Mouse (Mus musculus): ENCODE measurements around the gene Txn2. TPM values are rescaled to one million over a fixed set of nuclear protein-coding genes. Genes with fewer than 3 reads are reported as not detected.

The Txn2 gene
- polyA plus RNA-seq (2016; fragmentation: Nextera tagmentation; extraction: Ambion mirVana): 239 and 249 TPM in 2 replicates

GRCm38 (mm10) chr15:77928673-77929331 is at the start of gene Txn2:
Gene Txn2, minus strand, starts transcription at chr15:77929006.
- WGBS (ENCODE audit: insufficient replicate concordance): under 1% methylated on average over 33 of the region's 34 CpGs
- Histone ChIP-seq H3K27me3 (replicated peaks) (no peaks in the 10 kb centered on the region), H3K36me3 (peaks cover 40% of the 10 kb centered on the region), H3K4me2 (peak within 1 kb of the TSS; percentile 88), H3K9ac (peak within 1 kb of the TSS; percentile 79), H3K9me3 (replicated peaks) (no peaks in the 10 kb centered on the region), H3K4me1 (peaks cover 65% of the 10 kb centered on the region), H3K4me3 (peak within 1 kb of the TSS; percentile 82), H3K27ac (peak within 1 kb of the TSS; percentile 86)
- peak; percentile 90 for ATAC-seq

- peak; percentile 51; the same call in 1 of the 2 replicates for ATAC-seq
- WGBS (ENCODE audit: insufficient replicate concordance): 43% methylated on average over 3 of the region's 3 CpGs
- H3K27me3 ChIP-seq (replicated peaks): peaks cover 28% of the 10 kb centered on the region
- H3K9ac ChIP-seq: no peak overlapping the region
- peak overlapping the region; percentile 61 for H3K27ac ChIP-seq
- H3K4me2 ChIP-seq: peak overlapping the region; percentile 36
- H3K36me3 ChIP-seq: no peaks in the 10 kb centered on the region
- H3K9me3 ChIP-seq (replicated peaks): no peaks in the 10 kb centered on the region
- peaks cover 56% of the 10 kb centered on the region for H3K4me1 ChIP-seq
- no peak overlapping the region for H3K4me3 ChIP-seq
Measured at GRCm38 (mm10) chr15:77977663-77978062, 48.9 kb upstream of the Txn2 start.

GRCm38 (mm10) chr15:77974165-77974841 is 45.5 kb upstream of the Txn2 start:
- Histone ChIP-seq H3K4me1 (peaks cover 76% of the 10 kb centered on the region), H3K27me3 (replicated peaks) (peaks cover 4% of the 10 kb centered on the region), H3K4me2 (peak overlapping the region; percentile 64), H3K4me3 (peak overlapping the region; percentile 17), H3K36me3 (no peaks in the 10 kb centered on the region; the same call in 1 of the 2 replicates), H3K27ac (peak overlapping the region; percentile 96), H3K9ac (peak overlapping the region; percentile 61), H3K9me3 (replicated peaks) (no peaks in the 10 kb centered on the region)
- peak; percentile 90 for ATAC-seq
- 34% methylated on average over 6 of the region's 6 CpGs for WGBS (ENCODE audit: insufficient replicate concordance)

GRCm38 (mm10) chr15:77970470-77971292 is 41.9 kb upstream of the Txn2 start, which contains the start of gene Eif3d:
Gene Eif3d, minus strand, starts transcription at chr15:77970813.
- Histone ChIP-seq H3K27me3 (replicated peaks) (no peaks in the 10 kb centered on the region), H3K9me3 (replicated peaks) (no peaks in the 10 kb centered on the region), H3K9ac (peak within 1 kb of the TSS; percentile 95), H3K4me1 (peaks cover 85% of the 10 kb centered on the region), H3K4me3 (peak within 1 kb of the TSS; percentile 86), H3K4me2 (peak within 1 kb of the TSS; percentile 83), H3K27ac (peak within 1 kb of the TSS; percentile 96), H3K36me3 (peaks cover 36% of the 10 kb centered on the region)
- WGBS (ENCODE audit: insufficient replicate concordance): under 1% methylated on average over 72 of the region's 72 CpGs
- ATAC-seq: peak; percentile 59

- H3K4me3 ChIP-seq: peak overlapping the region; percentile 86
- no peaks in the 10 kb centered on the region for H3K27me3 ChIP-seq (replicated peaks)
- peak overlapping the region; percentile 95 for H3K9ac ChIP-seq
- H3K4me1 ChIP-seq: peaks cover 85% of the 10 kb centered on the region
- H3K4me2 ChIP-seq: peak overlapping the region; percentile 83
- H3K36me3 ChIP-seq: peaks cover 42% of the 10 kb centered on the region
- H3K9me3 ChIP-seq (replicated peaks): no peaks in the 10 kb centered on the region
- H3K27ac ChIP-seq: peak overlapping the region; percentile 96
- ATAC-seq: 0 out of 2 replicates have a peak, but pooled peaks have one; percentile 0
- WGBS (ENCODE audit: insufficient replicate concordance): under 1% methylated on average over 15 of the region's 15 CpGs
Measured at GRCm38 (mm10) chr15:77969940-77970469, 41.2 kb upstream of the Txn2 start.

GRCm38 (mm10) chr15:77965117-77965528 is 36.3 kb upstream of the Txn2 start:
- Histone ChIP-seq H3K4me1 (peaks cover 55% of the 10 kb centered on the region), H3K9ac (peak overlapping the region; percentile 56), H3K27ac (peak overlapping the region; percentile 96), H3K4me2 (peak overlapping the region; percentile 48), H3K4me3 (no peak overlapping the region), H3K36me3 (peaks cover 91% of the 10 kb centered on the region), H3K9me3 (replicated peaks) (no peaks in the 10 kb centered on the region), H3K27me3 (replicated peaks) (no peaks in the 10 kb centered on the region)
- peak; percentile 90 for ATAC-seq
- WGBS (ENCODE audit: insufficient replicate concordance): 29% methylated on average over 9 of the region's 9 CpGs

GRCm38 (mm10) chr15:77962447-77962846 is 33.6 kb upstream of the Txn2 start:
- no peak overlapping the region for H3K4me2 ChIP-seq
- H3K27ac ChIP-seq: no peak overlapping the region
- H3K27me3 ChIP-seq (replicated peaks): peaks cover 4% of the 10 kb centered on the region; the same call in 1 of the 2 replicates
- H3K4me3 ChIP-seq: no peak overlapping the region
- peaks cover 36% of the 10 kb centered on the region for H3K4me1 ChIP-seq
- ATAC-seq: no peak
- H3K9ac ChIP-seq: no peak overlapping the region
- no peaks in the 10 kb centered on the region for H3K9me3 ChIP-seq (replicated peaks)
- H3K36me3 ChIP-seq: peaks cover 95% of the 10 kb centered on the region
- 92% methylated on average over 5 of the region's 5 CpGs for WGBS (ENCODE audit: insufficient replicate concordance)

GRCm38 (mm10) chr15:77960693-77961092 is 31.9 kb upstream of the Txn2 start:
- H3K4me2 ChIP-seq: no peak overlapping the region
- 84% methylated on average over 6 of the region's 6 CpGs for WGBS (ENCODE audit: insufficient replicate concordance)
- ATAC-seq: no peak
- H3K9ac ChIP-seq: no peak overlapping the region
- H3K4me1 ChIP-seq: peaks cover 36% of the 10 kb centered on the region
- H3K27ac ChIP-seq: no peak overlapping the region
- H3K9me3 ChIP-seq (replicated peaks): no peaks in the 10 kb centered on the region
- peaks cover 21% of the 10 kb centered on the region for H3K27me3 ChIP-seq (replicated peaks)
- H3K36me3 ChIP-seq: peaks cover 77% of the 10 kb centered on the region
- H3K4me3 ChIP-seq: no peak overlapping the region

GRCm38 (mm10) chr15:77958071-77958470 is 29.3 kb upstream of the Txn2 start:
- no peak; the same call in 1 of the 2 replicates for ATAC-seq
- Histone ChIP-seq H3K9me3 (replicated peaks) (no peaks in the 10 kb centered on the region), H3K27ac (peak overlapping the region; percentile 5; the same call in 1 of the 2 replicates), H3K36me3 (peaks cover 51% of the 10 kb centered on the region), H3K4me2 (no peak overlapping the region), H3K4me3 (no peak overlapping the region), H3K9ac (no peak overlapping the region), H3K4me1 (peaks cover 27% of the 10 kb centered on the region), H3K27me3 (replicated peaks) (peaks cover 47% of the 10 kb centered on the region)
- 52% methylated on average over 3 of the region's 3 CpGs for WGBS (ENCODE audit: insufficient replicate concordance)

GRCm38 (mm10) chr15:77957625-77958024 is 28.8 kb upstream of the Txn2 start:
- no peak for ATAC-seq
- Histone ChIP-seq H3K36me3 (peaks cover 46% of the 10 kb centered on the region), H3K4me1 (peaks cover 27% of the 10 kb centered on the region), H3K4me3 (no peak overlapping the region), H3K27me3 (replicated peaks) (peaks cover 50% of the 10 kb centered on the region), H3K4me2 (no peak overlapping the region), H3K9ac (no peak overlapping the region), H3K9me3 (replicated peaks) (no peaks in the 10 kb centered on the region), H3K27ac (peak overlapping the region; percentile 5; the same call in 1 of the 2 replicates)
- 42% methylated on average over 5 of the region's 5 CpGs for WGBS (ENCODE audit: insufficient replicate concordance)

GRCm38 (mm10) chr15:77956404-77956901 is 27.6 kb upstream of the Txn2 start, which contains the start of gene Foxred2:
Gene Foxred2, minus strand, starts transcription at chr15:77956722.
- H3K4me2 ChIP-seq: peak within 1 kb of the TSS; percentile 80
- 1% methylated on average over 39 of the region's 39 CpGs for WGBS (ENCODE audit: insufficient replicate concordance)
- peak within 1 kb of the TSS; percentile 53 for H3K9ac ChIP-seq
- H3K27ac ChIP-seq: no peak within 1 kb of the TSS
- H3K4me1 ChIP-seq: peaks cover 27% of the 10 kb centered on the region
- no peaks in the 10 kb centered on the region for H3K9me3 ChIP-seq (replicated peaks)
- H3K4me3 ChIP-seq: peak within 1 kb of the TSS; percentile 54
- peaks cover 50% of the 10 kb centered on the region for H3K27me3 ChIP-seq (replicated peaks)
- peaks cover 38% of the 10 kb centered on the region for H3K36me3 ChIP-seq
- peak; percentile 83 for ATAC-seq
